Mouse (Mus musculus) C2C12 (cell line): Measurements from ENCODE around the gene Susd6.

Source experiments
- CEBPB ChIP-seq: IDR thresholded peaks from one replicate; pipeline ENCODE4 v1.6.1; 2011; ENCODE audit warnings: low read depth, mild to moderate bottlenecking, control low read depth, moderate library complexity
- CTCF ChIP-seq: IDR thresholded peaks from one replicate; pipeline ENCODE4 v1.5.1; 2011; ENCODE audit not compliant: control insufficient read depth, insufficient read depth, insufficient read length
- FOSL1 ChIP-seq: IDR thresholded peaks from one replicate; pipeline ENCODE4 v1.8.0; 2011; ENCODE audit warnings: mild to moderate bottlenecking, low read length; ENCODE audit not compliant: poor library complexity, insufficient read depth, severe bottlenecking
- MAX ChIP-seq: IDR thresholded peaks from one replicate; pipeline ENCODE4 v1.6.1; 2011; ENCODE audit warnings: mild to moderate bottlenecking, control low read depth
- MYOD1 ChIP-seq: IDR thresholded peaks from one replicate; pipeline ENCODE4 v1.6.1; 2011; ENCODE audit warnings: low read depth; ENCODE audit not compliant: control insufficient read depth, insufficient read length
- MYOG ChIP-seq: IDR thresholded peaks from one replicate; pipeline ENCODE4 v1.6.1; 2011; ENCODE audit not compliant: control insufficient read depth, insufficient read length; ENCODE audit errors: extremely low read depth
- USF1 ChIP-seq: IDR thresholded peaks from one replicate; pipeline ENCODE4 v1.6.1; 2011; ENCODE audit warnings: low read depth, mild to moderate bottlenecking, control low read depth, moderate library complexity

DNA sequence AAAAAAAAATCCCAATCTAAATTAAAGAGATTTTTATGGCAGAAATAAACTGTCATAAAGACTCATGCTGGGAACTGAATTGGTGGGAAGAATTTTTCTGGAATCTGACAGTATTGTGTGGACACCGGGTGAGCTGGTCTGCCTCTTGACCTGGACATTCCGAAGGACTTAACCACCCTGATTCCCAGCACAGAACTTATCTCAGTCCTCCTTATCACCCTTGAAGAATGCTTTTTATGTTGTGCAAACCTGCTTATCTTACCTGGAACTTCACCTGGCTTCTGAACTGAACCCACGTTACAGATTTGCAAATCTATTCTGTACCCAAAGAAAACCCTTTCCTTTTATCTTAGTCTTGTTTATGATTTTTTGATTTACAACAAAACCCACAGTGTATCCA is 8.1 kb upstream of the Susd6 start:
- TF ChIP-seq CTCF (no peak), MYOG (no peak), MYOD1 (no peak), USF1 (no peak), MAX (no peak), CEBPB (no peak), FOSL1 (no peak)
